Mouse (Mus musculus) limb, embryonic 12.5 days (tissue): ENCODE data around the gene Vamp1. TPM values are rescaled to one million over a fixed set of nuclear protein-coding genes. Genes with fewer than 3 reads are reported as not detected.

ENCODE experiments used
- ATAC-seq: fragments of 200-750 bp; cut with Nextera tagmentation; 2 replicates; pipeline ENCODE4 v1.8.0; 2017; ENCODE audit warnings: low read depth, moderate TSS enrichment; ENCODE audit not compliant: insufficient number of reproducible peaks, insufficient read depth, low FRiP score, low TSS enrichment
- H3K27ac ChIP-seq: fragments of 300-500 bp; sonication (generic); 2 replicates; pipeline ENCODE4 v1.5.1; 2016; ENCODE audit warnings: mild to moderate bottlenecking, moderate library complexity
- H3K27me3 ChIP-seq: fragments of 300-500 bp; sonication (generic); 2 replicates; pipeline ENCODE4 v1.6.1; 2016; ENCODE audit warnings: mild to moderate bottlenecking, moderate library complexity
- H3K36me3 ChIP-seq: fragments of 300-500 bp; sonication (generic); 2 replicates; pipeline ENCODE4 v1.6.1; 2016; ENCODE audit warnings: mild to moderate bottlenecking, moderate library complexity
- H3K4me1 ChIP-seq: fragments of 300-500 bp; sonication (generic); replicated peaks from 2 replicates; pipeline ENCODE4 v1.6.1; 2016
- H3K4me2 ChIP-seq: fragments of 300-500 bp; sonication (generic); 2 replicates; pipeline ENCODE4 v1.6.1; 2016; ENCODE audit warnings: mild to moderate bottlenecking, moderate library complexity
- H3K4me3 ChIP-seq: fragments of 300-500 bp; sonication (generic); replicated peaks from 2 replicates; pipeline ENCODE4 v1.5.1; 2016; ENCODE audit warnings: mild to moderate bottlenecking
- H3K9ac ChIP-seq: fragments of 300-500 bp; sonication (generic); replicated peaks from 2 replicates; pipeline ENCODE4 v1.6.1; 2016; ENCODE audit warnings: mild to moderate bottlenecking, moderate library complexity
- H3K9me3 ChIP-seq: fragments of 300-500 bp; sonication (generic); 2 replicates; pipeline ENCODE4 v1.6.1; 2016; ENCODE audit warnings: mild to moderate bottlenecking, moderate library complexity
- WGBS: fragments of 180-500 bp; shearing (Covaris S2); methylation state at CpG from one replicate; pipeline ENCODE4 v1.1.7; 2016; 5-methylcytosine and 5-hydroxymethylcytosine counted together
- polyA plus RNA-seq: library from polyadenylated mRNA; unstranded; fragments of >200 nt; fragmentation: Nextera tagmentation; extraction: Ambion mirVana; gene quantifications from 2 replicates; pipeline ENCODE4 v1.2.1, GENCODE M21; 2016

The Vamp1 gene
- polyA plus RNA-seq, 1 experiment from 2014 or later, result 7.4 TPM

DNA sequence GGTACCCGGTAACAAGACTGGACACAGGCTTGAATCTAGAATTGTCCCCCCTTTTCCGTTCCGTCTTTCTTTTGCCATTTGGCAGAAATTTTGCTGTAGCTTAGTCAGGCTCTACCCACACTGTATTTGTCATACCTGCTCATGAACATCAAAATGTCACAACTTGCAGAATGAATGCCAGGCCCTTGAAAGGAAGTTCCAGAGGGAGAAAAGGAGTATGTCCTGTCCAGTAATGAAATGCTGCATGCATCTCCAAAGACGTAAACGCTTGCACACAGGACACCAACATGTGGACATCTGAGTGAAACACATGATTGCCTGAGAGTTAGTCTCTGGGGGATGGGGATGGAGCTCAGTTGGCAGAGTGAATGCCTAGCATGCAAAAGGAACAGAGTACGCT, 1.6 kb upstream of the Vamp1 start:
- H3K9me3 ChIP-seq, result no peaks in the 10 kb centered on the region
- peaks cover 11% of the 10 kb centered on the region for H3K27me3 ChIP-seq
- no peak overlapping the region for H3K4me2 ChIP-seq
- no peak overlapping the region for H3K27ac ChIP-seq
- peaks cover 6% of the 10 kb centered on the region; the same call in 1 of the 2 replicates for H3K4me1 ChIP-seq
- no peak overlapping the region for H3K4me3 ChIP-seq
- no peak for ATAC-seq
- no peak overlapping the region for H3K9ac ChIP-seq
- no peaks in the 10 kb centered on the region for H3K36me3 ChIP-seq
- 81% methylated on average over 6 of the region's 6 CpGs for WGBS

DNA sequence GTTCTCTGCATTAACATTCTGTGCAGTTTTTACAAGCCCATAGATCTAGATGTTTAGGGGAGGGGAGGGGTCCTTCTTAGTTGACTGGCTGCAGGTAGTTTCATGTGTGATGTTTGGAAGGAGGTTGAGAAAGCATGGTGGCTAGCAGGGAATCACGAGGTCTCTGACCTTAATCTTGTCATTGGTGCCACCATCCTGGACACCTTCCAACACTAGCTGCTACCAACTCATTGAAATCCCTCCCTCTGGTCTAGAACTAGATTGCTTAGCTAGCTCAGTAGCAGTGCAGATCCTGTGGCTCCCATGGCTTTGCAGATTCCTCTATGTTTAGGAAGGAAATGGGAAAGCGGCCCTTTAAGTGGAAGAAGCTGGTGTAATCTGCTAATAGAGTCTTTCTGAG, 1.5 kb downstream of the Vamp1 start:
- peaks cover 6% of the 10 kb centered on the region; the same call in 1 of the 2 replicates for H3K4me1 ChIP-seq
- no peak overlapping the region for H3K4me3 ChIP-seq
- no peak overlapping the region for H3K27ac ChIP-seq
- ATAC-seq, result no peak
- peaks cover 11% of the 10 kb centered on the region for H3K27me3 ChIP-seq
- WGBS, result 73% methylated on average over 2 of the region's 2 CpGs
- no peak overlapping the region for H3K9ac ChIP-seq
- peaks cover 6% of the 10 kb centered on the region; the same call in 1 of the 2 replicates for H3K36me3 ChIP-seq
- peak overlapping the region; percentile 89; the same call in 1 of the 2 replicates for H3K4me2 ChIP-seq
- H3K9me3 ChIP-seq, result no peaks in the 10 kb centered on the region

DNA sequence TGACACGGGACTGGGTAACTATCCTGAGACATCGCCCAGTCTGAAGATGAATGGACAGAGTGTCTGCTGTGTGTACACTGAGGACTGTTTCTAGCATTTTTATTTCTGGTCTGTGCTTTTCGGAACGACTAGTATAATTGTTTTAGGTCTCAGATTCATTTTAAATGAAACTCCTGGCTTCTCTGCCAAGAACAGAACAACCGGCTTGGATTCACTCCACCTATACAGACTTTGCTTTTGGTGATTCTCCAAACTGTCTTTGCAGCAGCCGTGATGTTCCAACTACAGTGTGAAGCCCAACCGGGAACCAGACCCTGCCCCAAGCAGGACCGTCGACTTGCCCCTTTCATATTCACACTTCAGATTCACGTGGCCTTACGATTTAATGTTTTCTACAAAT, 2.5 kb downstream of the Vamp1 start:
- Histone ChIP-seq H3K4me2 (no peak overlapping the region), H3K4me3 (no peak overlapping the region), H3K9ac (no peak overlapping the region), H3K27ac (no peak overlapping the region), H3K27me3 (peaks cover 11% of the 10 kb centered on the region), H3K36me3 (peaks cover 9% of the 10 kb centered on the region; the same call in 1 of the 2 replicates), H3K4me1 (peaks cover 6% of the 10 kb centered on the region; the same call in 1 of the 2 replicates), H3K9me3 (no peaks in the 10 kb centered on the region)
- no peak for ATAC-seq
- WGBS, result 86% methylated on average over 11 of the region's 11 CpGs

DNA sequence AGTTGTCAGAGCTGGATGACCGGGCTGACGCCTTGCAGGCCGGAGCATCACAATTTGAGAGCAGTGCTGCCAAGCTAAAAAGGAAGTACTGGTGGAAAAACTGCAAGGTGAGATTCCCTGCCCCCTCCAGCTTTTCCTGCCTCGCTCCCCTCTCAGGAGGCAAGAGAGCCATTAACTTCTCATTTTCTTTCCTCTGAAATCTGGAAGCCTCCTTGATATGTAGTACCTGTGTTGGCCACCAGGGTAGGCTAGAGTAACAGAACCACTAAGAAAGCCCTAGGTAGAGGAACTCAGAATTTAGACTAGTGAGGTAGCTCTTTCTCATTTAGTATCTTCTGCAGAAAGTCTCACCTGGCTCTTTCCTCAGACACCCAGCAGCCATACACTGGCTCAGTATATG, 3.6 kb downstream of the Vamp1 start:
- no peak overlapping the region for H3K4me2 ChIP-seq
- H3K9me3 ChIP-seq, result no peaks in the 10 kb centered on the region
- H3K36me3 ChIP-seq, result peaks cover 16% of the 10 kb centered on the region; the same call in 1 of the 2 replicates
- no peak overlapping the region for H3K9ac ChIP-seq
- no peak for ATAC-seq
- no peak overlapping the region for H3K4me3 ChIP-seq
- H3K4me1 ChIP-seq, result peaks cover 6% of the 10 kb centered on the region; the same call in 1 of the 2 replicates
- H3K27me3 ChIP-seq, result peaks cover 2% of the 10 kb centered on the region
- H3K27ac ChIP-seq, result no peak overlapping the region
- WGBS, result 70% methylated on average over 4 of the region's 4 CpGs

DNA sequence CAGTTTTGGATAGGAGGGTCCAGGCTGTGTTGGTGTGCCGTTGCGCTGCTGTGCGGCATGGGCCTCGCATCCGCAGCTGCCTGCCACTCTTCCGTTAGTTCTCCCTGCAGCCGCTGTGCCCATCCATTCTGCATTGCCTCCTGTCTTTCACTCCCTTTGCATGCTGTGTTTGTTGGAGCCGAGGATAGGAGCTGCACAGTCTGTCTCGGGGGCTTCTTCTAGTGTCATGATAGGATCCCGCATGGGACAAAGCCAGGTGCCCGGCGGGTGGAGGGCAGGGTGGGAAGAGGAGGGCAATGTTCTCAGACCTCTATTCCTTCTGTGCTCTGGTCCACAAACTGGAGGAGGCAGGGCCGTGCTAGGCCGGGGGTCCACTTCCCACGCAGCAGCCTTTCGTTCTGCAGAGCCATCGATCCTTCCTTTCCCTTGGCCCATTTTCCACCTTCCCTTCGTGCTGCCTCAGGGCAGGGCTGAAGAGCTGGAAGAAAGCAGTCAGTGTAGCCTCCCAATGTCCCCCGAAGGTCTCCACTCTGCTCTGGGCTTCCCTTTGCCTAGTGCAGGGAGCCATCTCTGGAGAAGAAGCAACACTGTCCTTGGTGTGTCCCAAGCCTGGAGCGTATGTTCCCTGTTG, 5.9 kb downstream of the Vamp1 start:
- H3K27ac ChIP-seq, result no peak overlapping the region
- no peak overlapping the region for H3K4me2 ChIP-seq
- no peaks in the 10 kb centered on the region; the same call in 1 of the 2 replicates for H3K27me3 ChIP-seq
- 91% methylated on average over 20 of the region's 20 CpGs for WGBS
- no peaks in the 10 kb centered on the region for H3K9me3 ChIP-seq
- H3K4me1 ChIP-seq, result peaks cover 4% of the 10 kb centered on the region; the same call in 1 of the 2 replicates
- peaks cover 20% of the 10 kb centered on the region; the same call in 1 of the 2 replicates for H3K36me3 ChIP-seq
- H3K9ac ChIP-seq, result no peak overlapping the region
- ATAC-seq, result no peak
- no peak overlapping the region for H3K4me3 ChIP-seq

DNA sequence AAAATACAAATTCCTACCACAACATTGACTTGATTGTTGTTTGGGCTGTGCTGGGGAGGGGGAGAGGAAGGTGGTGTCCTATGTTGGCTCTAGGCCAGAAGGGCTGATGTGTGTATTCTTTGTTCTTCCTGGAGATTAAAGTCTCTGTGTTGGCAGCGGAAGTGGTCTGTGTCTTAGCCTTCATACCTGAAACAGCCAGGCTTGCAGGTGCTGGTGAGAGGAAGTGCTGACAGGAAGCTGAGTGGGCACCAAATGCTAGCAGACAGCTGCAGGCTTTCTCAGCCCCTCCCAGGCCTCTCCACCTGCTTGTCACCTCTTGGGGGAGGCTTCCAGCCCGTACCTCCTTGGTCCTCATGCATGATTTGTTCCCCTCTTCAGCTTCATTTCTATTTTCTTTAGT, 6.8 kb downstream of the Vamp1 start:
- Histone ChIP-seq H3K4me3 (no peak overlapping the region), H3K27me3 (no peaks in the 10 kb centered on the region; the same call in 1 of the 2 replicates), H3K9me3 (no peaks in the 10 kb centered on the region), H3K27ac (no peak overlapping the region), H3K4me2 (no peak overlapping the region), H3K4me1 (no peaks in the 10 kb centered on the region), H3K36me3 (peaks cover 20% of the 10 kb centered on the region; the same call in 1 of the 2 replicates), H3K9ac (no peak overlapping the region)
- 79% methylated on average over 2 of the region's 2 CpGs for WGBS
- ATAC-seq, result no peak

DNA sequence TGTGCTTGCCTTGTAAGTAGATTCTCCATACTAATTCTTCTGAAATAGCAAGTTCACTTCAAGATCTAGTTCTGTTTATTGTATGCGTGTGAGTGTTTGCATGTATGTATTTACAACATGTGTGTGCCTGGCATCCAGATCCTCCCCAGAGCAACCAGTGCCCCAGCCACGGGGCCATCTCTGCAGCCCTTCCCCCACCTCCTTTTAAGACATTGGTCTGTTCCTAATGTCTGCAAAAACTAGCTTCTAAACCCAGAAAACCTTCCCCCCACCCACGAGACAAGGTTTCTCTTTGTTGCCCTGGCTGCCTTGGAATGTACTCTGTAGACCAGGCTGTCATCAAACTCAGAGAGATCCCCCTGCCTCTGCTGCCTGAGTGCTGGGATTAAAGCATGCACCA, 7.2 kb downstream of the Vamp1 start:
- no peaks in the 10 kb centered on the region for H3K9me3 ChIP-seq
- H3K27ac ChIP-seq, result no peak overlapping the region
- H3K4me3 ChIP-seq, result no peak overlapping the region
- no peak overlapping the region for H3K9ac ChIP-seq
- H3K27me3 ChIP-seq, result no peaks in the 10 kb centered on the region; the same call in 1 of the 2 replicates
- WGBS, result 81% methylated on average over 3 of the region's 3 CpGs
- H3K4me1 ChIP-seq, result no peaks in the 10 kb centered on the region
- no peak overlapping the region for H3K4me2 ChIP-seq
- ATAC-seq, result no peak
- H3K36me3 ChIP-seq, result peaks cover 20% of the 10 kb centered on the region; the same call in 1 of the 2 replicates

DNA sequence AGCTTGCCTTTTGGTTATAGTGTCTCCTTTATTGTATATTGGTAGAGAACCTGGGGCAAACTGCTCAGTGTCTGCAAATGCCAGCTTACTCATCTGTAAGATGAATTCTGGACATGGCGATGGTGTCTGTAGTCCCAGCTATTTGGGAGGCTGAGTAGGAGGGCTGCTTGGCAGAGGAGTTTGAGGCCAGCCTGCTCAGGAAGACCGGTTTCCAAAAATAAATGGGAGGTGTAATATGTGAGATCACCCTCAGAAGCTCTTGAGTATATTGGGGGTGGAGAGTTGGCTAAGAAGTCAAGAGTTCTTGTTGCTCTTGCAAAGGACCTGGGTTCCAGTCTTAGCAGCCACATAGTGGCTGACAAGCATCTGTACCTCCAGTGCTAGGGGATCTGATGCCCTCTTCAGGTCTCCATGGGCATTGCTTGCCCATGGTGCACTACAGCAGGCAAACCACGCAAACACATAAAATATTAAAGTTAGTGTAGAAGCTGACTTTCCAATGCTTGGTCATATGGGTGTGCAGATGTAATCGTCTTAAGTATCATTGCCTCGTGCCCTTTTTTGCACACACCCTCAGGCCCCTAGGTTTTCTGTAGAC, 10.3 kb downstream of the Vamp1 start:
- no peak overlapping the region for H3K27ac ChIP-seq
- H3K4me1 ChIP-seq, result no peaks in the 10 kb centered on the region
- no peak for ATAC-seq
- no peak overlapping the region for H3K9ac ChIP-seq
- no peaks in the 10 kb centered on the region for H3K9me3 ChIP-seq
- H3K36me3 ChIP-seq, result peaks cover 14% of the 10 kb centered on the region; the same call in 1 of the 2 replicates
- no peak overlapping the region for H3K4me2 ChIP-seq
- 85% methylated on average over 5 of the region's 5 CpGs for WGBS
- no peak overlapping the region for H3K4me3 ChIP-seq
- 0 out of 2 replicates have a peak, but pooled peaks cover 2% of the 10 kb centered on the region for H3K27me3 ChIP-seq

DNA sequence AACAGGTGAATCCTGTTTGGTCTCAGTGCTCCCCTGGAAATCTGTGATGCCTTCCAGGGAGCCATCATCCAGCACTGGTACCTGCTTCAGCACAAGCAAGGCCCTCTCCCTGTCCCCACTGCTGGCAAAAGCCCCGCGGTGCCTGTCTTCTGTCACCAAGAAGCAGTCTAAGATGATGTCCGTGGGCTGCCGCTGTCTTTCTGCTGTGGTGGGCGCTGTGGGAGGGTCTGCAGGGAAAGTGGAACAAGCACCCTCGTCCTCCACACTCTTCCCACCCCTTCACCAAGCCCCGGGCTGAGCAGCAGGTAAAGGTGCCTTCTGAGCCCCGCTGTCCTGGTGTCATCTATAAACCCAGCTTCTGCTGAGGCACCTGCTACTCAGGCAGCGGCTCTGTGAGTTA, 15.2 kb downstream of the Vamp1 start:
- Histone ChIP-seq H3K27ac (no peak overlapping the region), H3K36me3 (no peaks in the 10 kb centered on the region), H3K4me3 (no peak overlapping the region), H3K9ac (no peak overlapping the region), H3K4me1 (peaks cover 22% of the 10 kb centered on the region), H3K9me3 (no peaks in the 10 kb centered on the region), H3K4me2 (no peak overlapping the region), H3K27me3 (0 out of 2 replicates have a peak, but pooled peaks cover 2% of the 10 kb centered on the region)
- no peak for ATAC-seq
- WGBS, result 65% methylated on average over 9 of the region's 9 CpGs

DNA sequence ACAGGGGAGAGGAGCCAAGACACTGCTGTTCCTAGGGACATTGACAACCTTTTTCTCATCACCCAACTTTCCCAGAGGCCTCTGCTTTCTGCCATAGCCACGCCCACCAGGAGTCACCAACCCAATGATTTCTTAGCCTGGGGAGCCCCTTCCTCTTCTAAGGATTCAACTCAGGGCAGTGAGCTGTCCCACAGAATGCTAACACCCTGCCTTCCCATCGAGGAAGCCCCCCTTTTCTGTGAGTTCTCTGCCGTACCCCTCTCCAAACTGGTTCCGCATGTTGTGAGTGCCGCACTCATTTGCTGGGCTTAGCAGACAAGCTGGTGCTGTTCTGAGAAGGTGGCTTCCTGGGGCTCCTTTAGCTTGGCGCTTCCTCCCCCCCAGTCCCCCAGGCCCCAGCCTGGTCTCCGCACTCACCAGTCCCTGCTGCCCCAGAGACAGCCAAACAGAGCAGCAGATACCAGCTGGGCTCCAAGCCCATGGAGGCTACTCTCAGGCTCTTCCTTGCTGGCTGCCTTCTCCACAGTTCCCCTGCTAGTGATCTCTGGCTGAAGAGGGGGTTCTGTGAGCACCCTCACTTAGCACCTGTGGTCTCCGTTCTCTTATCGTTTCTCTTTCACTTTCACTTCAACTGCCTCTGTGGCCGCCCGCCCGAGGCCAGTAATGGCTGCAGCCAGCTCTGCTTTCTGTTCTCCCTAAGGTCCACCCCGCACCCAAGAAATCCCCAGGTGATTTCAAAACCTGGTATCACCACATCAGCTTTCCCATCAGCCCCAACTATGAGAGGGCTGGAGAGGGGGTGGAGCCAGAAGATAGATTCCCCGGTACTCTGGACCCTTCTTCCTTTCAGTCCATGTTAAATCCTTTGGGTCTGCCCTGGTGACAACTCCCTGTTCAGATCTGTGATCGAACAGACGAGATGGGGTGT, 16.0 kb downstream of the Vamp1 start, which contains the start of gene Tapbpl:
Tapbpl (minus strand) TSS at position 744 of the 928 bp plus-strand sequence.
- H3K27me3 ChIP-seq, result 0 out of 2 replicates have a peak, but pooled peaks cover 2% of the 10 kb centered on the region
- H3K4me3 ChIP-seq, result peak within 1 kb of the TSS; percentile 49
- H3K9ac ChIP-seq, result peak within 1 kb of the TSS; percentile 74
- H3K4me2 ChIP-seq, result peak within 1 kb of the TSS; percentile 92
- WGBS, result 7% methylated on average over 16 of the region's 16 CpGs
- no peaks in the 10 kb centered on the region for H3K9me3 ChIP-seq
- ATAC-seq, result peak; percentile 37; the same call in 1 of the 2 replicates
- peak within 1 kb of the TSS; percentile 29; the same call in 1 of the 2 replicates for H3K27ac ChIP-seq
- H3K4me1 ChIP-seq, result peaks cover 22% of the 10 kb centered on the region
- H3K36me3 ChIP-seq, result no peaks in the 10 kb centered on the region
